Mouse (Mus musculus) cerebellum, adult 11 months (tissue): ENCODE results near the gene Gnmt.

ENCODE experiments used
- DNase-seq: peaks from one replicate; pipeline ENCODE4 v3.0.0; 2022

The Gnmt gene

GRCm38 (mm10) chr17:46741305-46741704 is 12.3 kb upstream of the Gnmt start:
- no peak for DNase-seq

GRCm38 (mm10) chr17:46736160-46736559 is 7.2 kb upstream of the Gnmt start:
- DNase-seq = no peak

DNA sequence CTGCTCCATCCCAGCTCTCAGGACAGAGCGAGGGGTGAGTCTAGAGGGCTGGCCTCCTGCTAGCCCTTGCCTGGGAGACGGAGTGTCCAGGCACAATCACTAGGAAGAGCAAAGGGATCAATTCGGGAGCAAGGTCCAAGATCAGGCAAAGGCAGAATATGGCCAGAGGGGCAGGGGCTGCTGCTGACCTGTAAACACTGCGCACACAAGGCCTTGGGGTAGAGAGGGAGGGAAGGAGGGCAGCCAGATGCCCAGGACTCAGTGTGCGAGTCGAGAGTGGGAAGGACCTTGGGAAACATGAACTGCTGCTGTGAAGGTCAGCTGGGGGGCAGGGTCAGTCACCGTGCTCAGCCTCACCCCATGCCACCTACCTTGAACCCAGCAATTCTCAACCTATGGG is 6.3 kb upstream of the Gnmt start:
- no peak for DNase-seq

DNA sequence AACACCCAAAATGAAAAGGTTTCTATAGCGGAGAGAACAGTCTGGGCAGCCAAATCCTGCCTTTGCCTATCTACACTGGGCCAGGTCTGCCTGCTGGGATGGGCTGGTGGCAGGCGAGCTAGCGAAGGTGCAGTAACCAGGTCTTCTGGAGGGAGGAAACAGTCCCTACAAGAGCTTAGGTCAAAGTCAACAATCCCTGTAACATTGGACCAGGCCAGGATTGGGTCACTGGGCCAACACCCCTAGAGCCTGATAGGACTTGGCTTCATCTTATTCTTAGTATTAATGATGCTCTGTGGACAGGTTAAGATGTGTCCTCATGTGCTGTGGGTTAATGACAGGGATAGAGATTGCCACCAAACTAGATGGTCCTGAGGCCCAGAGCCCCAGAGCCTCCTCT is 5.1 kb upstream of the Gnmt start:
- DNase-seq = no peak

GRCm38 (mm10) chr17:46728496-46728895 is 472 bp downstream of the Gnmt start:
- DNase-seq = no peak

- DNase-seq = no peak
Measured at GRCm38 (mm10) chr17:46728021-46728420, 947 bp downstream of the Gnmt start.

- no peak for DNase-seq
Measured at GRCm38 (mm10) chr17:46727271-46727670, 1.7 kb downstream of the Gnmt start.

DNA sequence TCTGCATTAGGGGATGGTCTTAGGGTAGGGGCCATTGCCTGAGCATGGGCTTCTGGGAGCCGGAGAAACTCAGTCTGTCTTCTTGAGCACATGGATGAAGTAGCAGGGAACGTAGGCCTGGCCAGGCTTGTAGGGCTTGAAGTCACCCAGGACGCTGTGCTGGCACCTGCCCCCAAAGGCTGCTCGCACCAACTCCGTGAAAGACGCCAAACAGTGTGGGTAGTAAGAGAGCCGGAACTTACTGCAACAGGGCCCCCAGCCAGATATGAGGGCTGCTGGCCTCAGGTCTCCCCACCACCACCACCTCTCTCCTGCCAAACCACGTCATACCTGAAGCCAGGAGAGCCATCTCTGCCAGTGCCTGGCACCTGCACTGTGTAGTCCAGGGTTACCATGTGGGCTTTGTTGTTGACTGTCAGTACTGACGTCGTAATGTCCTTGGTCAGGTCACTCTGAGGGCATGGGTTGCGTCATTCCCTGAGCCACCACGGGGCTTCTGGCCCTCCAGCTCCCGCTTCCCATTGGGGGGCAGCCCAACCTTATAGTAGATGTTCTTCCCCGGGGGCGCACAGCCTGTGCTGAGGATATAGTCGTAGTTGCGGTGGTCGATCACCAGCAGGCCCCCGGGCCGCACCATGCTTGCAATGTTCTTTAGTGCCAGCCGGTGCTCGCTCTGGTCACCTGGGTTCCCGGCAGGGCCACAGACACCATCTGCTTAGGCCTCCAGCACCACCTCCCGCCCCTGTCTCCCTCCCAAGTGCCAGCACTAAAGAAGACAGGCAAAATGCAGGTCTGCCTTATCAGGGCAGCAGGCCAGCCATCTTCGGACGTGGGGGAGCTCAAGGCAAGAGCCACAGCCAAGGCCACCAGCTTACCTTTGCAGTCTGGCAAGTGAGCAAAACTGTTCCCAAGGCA is 3.0 kb downstream of the Gnmt start:
- peak; percentile 78 for DNase-seq

- DNase-seq = no peak
Measured at GRCm38 (mm10) chr17:46725273-46725672, 3.7 kb downstream of the Gnmt start.

GRCm38 (mm10) chr17:46724477-46725084 is 4.4 kb downstream of the Gnmt start:
- no peak for DNase-seq

- DNase-seq = no peak
Measured at GRCm38 (mm10) chr17:46721077-46721476, 7.9 kb downstream of the Gnmt start.

DNA sequence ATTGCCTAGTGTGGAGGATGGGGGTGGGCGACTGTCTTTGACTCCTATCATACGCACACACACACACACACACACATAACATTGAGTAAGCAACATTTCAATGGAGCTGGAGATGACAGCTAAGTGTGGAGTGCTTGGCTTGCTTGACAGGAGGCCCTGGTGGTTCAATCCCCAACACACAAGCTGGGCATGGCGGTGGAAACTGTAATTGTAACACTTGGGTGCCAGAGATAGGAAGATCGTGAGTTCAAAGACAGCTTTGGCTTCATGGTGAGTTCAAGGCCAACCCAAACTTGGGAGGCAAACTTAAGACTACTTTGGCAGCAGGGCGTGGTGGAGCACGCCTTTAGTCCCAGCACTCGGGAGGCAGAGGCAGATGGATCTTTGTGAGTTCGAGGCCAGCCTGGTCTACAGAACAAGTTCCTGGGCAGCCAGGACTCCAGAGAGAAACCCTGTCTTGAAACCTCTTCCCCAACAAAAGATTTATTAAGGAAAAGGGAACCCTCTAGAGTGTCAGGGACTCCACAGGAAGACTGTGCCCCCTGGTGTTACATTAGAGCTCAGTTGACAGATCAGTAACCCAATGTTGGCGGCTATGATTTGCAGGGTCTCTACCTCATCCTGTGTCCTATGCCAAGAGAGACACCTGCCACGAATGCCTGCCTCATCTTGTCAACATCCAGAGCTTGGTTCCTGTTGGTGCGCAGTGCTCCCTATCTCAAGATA is 14.0 kb downstream of the Gnmt start:
- no peak for DNase-seq

GRCm38 (mm10) chr17:46713849-46714248 is 15.1 kb downstream of the Gnmt start:
- DNase-seq = no peak

- DNase-seq = no peak
Measured at GRCm38 (mm10) chr17:46712442-46712841, 16.5 kb downstream of the Gnmt start.

GRCm38 (mm10) chr17:46711612-46712271 is 17.2 kb downstream of the Gnmt start:
- no peak for DNase-seq

- peak; percentile 91 for DNase-seq
Measured at GRCm38 (mm10) chr17:46710959-46711597, 17.9 kb downstream of the Gnmt start, which contains the start of gene Pex6. Gene Pex6, plus strand, starts transcription at chr17:46711463.

- no peak for DNase-seq
Measured at GRCm38 (mm10) chr17:46706375-46707089, 22.4 kb downstream of the Gnmt start.

- peak; percentile 95 for DNase-seq
Measured at GRCm38 (mm10) chr17:46704887-46705835, 23.8 kb downstream of the Gnmt start, which contains the start of gene Ppp2r5d. Gene Ppp2r5d, minus strand, starts transcription at chr17:46705111.

DNA sequence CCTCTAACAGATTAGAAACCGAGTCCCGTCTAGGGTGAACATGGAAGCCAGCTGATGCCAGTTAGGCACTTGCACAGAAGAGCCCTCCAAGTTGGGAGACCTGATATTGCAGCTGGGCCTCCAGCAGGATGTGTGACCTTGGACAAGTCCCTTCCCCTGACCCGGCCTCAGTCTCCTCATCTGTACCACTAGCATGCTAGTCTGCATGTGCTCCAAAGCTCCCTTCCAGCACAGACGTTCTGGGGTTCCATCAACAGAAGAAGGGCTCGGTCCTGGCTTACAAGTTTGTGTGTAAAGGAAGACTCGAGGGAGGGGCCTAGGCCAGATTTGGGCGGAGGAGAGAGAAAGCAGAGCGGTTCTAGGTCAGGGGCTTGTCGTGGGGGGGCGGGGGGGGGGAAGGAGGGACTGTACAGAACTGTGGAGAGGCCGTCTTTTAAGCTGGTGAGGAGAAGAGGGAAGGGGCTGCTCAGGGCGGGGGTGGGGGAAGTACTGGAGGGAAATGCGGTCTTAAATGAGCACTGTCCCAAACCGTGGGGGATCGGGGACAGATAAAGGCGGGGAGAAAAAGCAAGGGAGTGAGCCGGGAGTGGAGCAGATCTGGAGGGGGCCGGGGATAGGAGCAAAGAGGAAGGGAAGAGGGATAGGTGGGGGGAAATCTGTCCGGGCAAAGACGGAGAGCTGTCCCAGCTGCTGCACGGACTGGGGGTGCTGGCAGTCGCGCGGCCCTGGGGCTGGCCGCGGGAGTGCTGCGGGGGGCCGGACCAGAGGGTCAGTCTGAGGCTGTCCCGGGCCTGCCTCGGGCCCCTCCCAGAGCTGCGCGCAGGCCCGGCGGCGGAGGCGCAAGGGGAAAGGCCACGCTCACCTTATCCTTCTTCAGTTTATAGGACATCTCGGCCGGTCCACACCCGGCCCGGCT is 24.7 kb downstream of the Gnmt start:
- DNase-seq = no peak
